In genomic region chr14:19706997-19707396, GRCm38 (mm10) we compare ENCODE assay signal across 8 mouse cellular contexts. TPM values are rescaled to one million over a fixed set of nuclear protein-coding genes. Genes with fewer than 3 reads are reported as not detected.
DNase-seq lines count a peak whose midpoint lies in the region; ATAC-seq and TF ChIP-seq lines count a peak whose summit lies in the region.

No protein-coding gene starts in this region.

- 0 out of 2 replicates have a peak, but pooled peaks have one; percentile 35 for ATAC-seq in heart, embryonic 14.5 days (ENCODE audit: insufficient number of reproducible peaks, insufficient read depth, low FRiP score, low read depth)
- ATAC-seq in lung, embryonic 14.5 days (ENCODE audit: insufficient read depth) = peak; percentile 29; the same call in 1 of the 2 replicates
- peak; percentile 77 for ATAC-seq in embryonic facial prominence, embryonic 15.5 days (ENCODE audit: insufficient number of reproducible peaks, low FRiP score, low TSS enrichment, low read depth)

- no peak overlapping the region; the same call in 1 of the 2 replicates for H3K4me2 ChIP-seq in heart, embryonic 14.5 days (ENCODE audit: low read length)
- no peak overlapping the region for H3K4me2 ChIP-seq in lung, embryonic 14.5 days
- H3K4me2 ChIP-seq in embryonic facial prominence, embryonic 15.5 days (replicated peaks) = no peak overlapping the region

- no peak for DNase-seq in heart, adult 8-10 months (ENCODE audit: low spot score)
- DNase-seq in lung, embryonic 14.5 days = no peak
- no peak for DNase-seq in lung, postnatal 36 days
- DNase-seq in layer of hippocampus, postnatal 10 days (ENCODE audit: low spot score in 2 of 2) = no peak
- DNase-seq in thymus, postnatal 14 days = no peak

- H3K9me3 ChIP-seq in heart, embryonic 14.5 days (ENCODE audit: control insufficient read depth, low read length) = no peaks in the 10 kb centered on the region
- no peaks in the 10 kb centered on the region for H3K9me3 ChIP-seq in lung, embryonic 14.5 days (ENCODE audit: low read depth, low read length)
- H3K9me3 ChIP-seq in embryonic facial prominence, embryonic 15.5 days (replicated peaks) = no peaks in the 10 kb centered on the region

- H3K27me3 ChIP-seq in heart, embryonic 14.5 days (ENCODE audit: control insufficient read depth, insufficient read depth, low read length) = no peaks in the 10 kb centered on the region
- H3K27me3 ChIP-seq in lung, embryonic 14.5 days (ENCODE audit: insufficient read depth, low read length) = no peaks in the 10 kb centered on the region
- H3K27me3 ChIP-seq in embryonic facial prominence, embryonic 15.5 days = no peaks in the 10 kb centered on the region; the same call in 1 of the 2 replicates

- WGBS in heart, embryonic 14.5 days = 51% methylated on average over 2 of the region's 2 CpGs
- 56% methylated on average over 2 of the region's 2 CpGs for WGBS in lung, embryonic 14.5 days
- 24% methylated on average over 2 of the region's 2 CpGs for WGBS in embryonic facial prominence, embryonic 15.5 days
- 69% methylated on average over 2 of the region's 2 CpGs for WGBS in olfactory bulb, adult 2 months

- no peak overlapping the region for H3K4me3 ChIP-seq in heart, embryonic 14.5 days (ENCODE audit: control insufficient read depth in 1 of 2, insufficient read depth in 1 of 2, low read depth in 1 of 2, low read length in 2 of 2)
- no peak overlapping the region for H3K4me3 ChIP-seq in lung, embryonic 14.5 days (ENCODE audit: low read depth, low read length)
- H3K4me3 ChIP-seq in embryonic facial prominence, embryonic 15.5 days (replicated peaks) = no peak overlapping the region
- no peak overlapping the region for H3K4me3 ChIP-seq in olfactory bulb, adult 2 months (ENCODE audit: insufficient read depth, low read depth, low read length)

- no peak for TF ChIP-seq POLR2A in olfactory bulb, adult 2 months (IDR thresholded peaks at IDR 0.05; ENCODE audit: insufficient read depth, low read depth, low read length)

- 0 out of 4 replicates have a peak overlapping the region, but pooled peaks of 1 of the 2 experiments have one; percentile 4 for H3K27ac ChIP-seq in heart, embryonic 14.5 days (replicated peaks in 1 of 2; ENCODE audit: control insufficient read depth in 1 of 2, insufficient read depth in 1 of 2, low read depth in 2 of 2, low read length in 2 of 2)
- no peak overlapping the region for H3K27ac ChIP-seq in lung, embryonic 14.5 days (ENCODE audit: low read depth)
- peak overlapping the region; percentile 56 for H3K27ac ChIP-seq in embryonic facial prominence, embryonic 15.5 days (replicated peaks)
- H3K27ac ChIP-seq in olfactory bulb, adult 2 months (ENCODE audit: insufficient read depth, low read depth, low read length) = peak overlapping the region; percentile 47; the same call in 1 of the 2 replicates

- no peak overlapping the region for H3K9ac ChIP-seq in heart, embryonic 14.5 days (ENCODE audit: low read length)
- no peak overlapping the region for H3K9ac ChIP-seq in lung, embryonic 14.5 days
- no peak overlapping the region for H3K9ac ChIP-seq in embryonic facial prominence, embryonic 15.5 days

- H3K36me3 ChIP-seq in heart, embryonic 14.5 days (ENCODE audit: control insufficient read depth, insufficient read depth, low read length) = no peaks in the 10 kb centered on the region
- no peaks in the 10 kb centered on the region for H3K36me3 ChIP-seq in lung, embryonic 14.5 days (ENCODE audit: insufficient read depth)
- H3K36me3 ChIP-seq in embryonic facial prominence, embryonic 15.5 days = no peaks in the 10 kb centered on the region

- TF ChIP-seq CTCF in lung, embryonic 14.5 days (IDR thresholded peaks at IDR 0.05; ENCODE audit: low read depth) = no peak
- TF ChIP-seq CTCF in olfactory bulb, adult 2 months (IDR thresholded peaks at IDR 0.05; ENCODE audit: insufficient read depth, low read depth, low read length) = no peak

- H3K4me1 ChIP-seq in heart, embryonic 14.5 days (ENCODE audit: control insufficient read depth in 2 of 2, insufficient read depth in 2 of 2, low read length in 2 of 2) = peaks cover 13 to 25% of the 10 kb centered on the region in 2 experiments
- H3K4me1 ChIP-seq in lung, embryonic 14.5 days (ENCODE audit: insufficient read depth) = no peaks in the 10 kb centered on the region
- peaks cover 26% of the 10 kb centered on the region for H3K4me1 ChIP-seq in embryonic facial prominence, embryonic 15.5 days
- H3K4me1 ChIP-seq in olfactory bulb, adult 2 months (ENCODE audit: control insufficient read depth, insufficient read depth, low read length) = peaks cover 23% of the 10 kb centered on the region

RNA-seq across cellular contexts. Expression of gene Nid2, which starts 44.1 kb away (rescaled TPM):
- 90.2 and 106 TPM in 2 replicates for polyA plus RNA-seq in heart, embryonic 14.5 days (2014; fragmentation: Nextera tagmentation; extraction: Ambion mirVana)
- 10 to 100 TPM; 17.5 to 19.7 (median 18.4) TPM for total RNA-seq in heart, adult 8-10 months (2022)
- polyA plus RNA-seq in lung, embryonic 14.5 days (2014; fragmentation: Nextera tagmentation; extraction: Ambion mirVana) = 111 and 117 TPM in 2 replicates
- 86.7 and 91.3 TPM in 2 replicates for polyA plus RNA-seq in embryonic facial prominence, embryonic 15.5 days (2015; fragmentation: Nextera tagmentation; extraction: Ambion mirVana)
- not detected in 2 replicates for polyA plus RNA-seq in olfactory bulb, adult 2 months (2012; ENCODE audit: insufficient read depth, insufficient read length, low replicate concordance, missing spikeins)
- 10 to 100 TPM; 18.0 to 26.5 TPM for total RNA-seq in layer of hippocampus, postnatal 10 days (2021)

Comparison
In these comparisons a context has a peak if more than half of its experiments do, and no peak if none do; other contexts are left out.
1. RNA of gene Nid2, which starts 44.1 kb away (polyA plus RNA-seq): 111 to 117 TPM in lung, embryonic 14.5 days, 90.2 to 106 TPM in heart, embryonic 14.5 days and 86.7 to 91.3 TPM in embryonic facial prominence, embryonic 15.5 days; not detected in olfactory bulb, adult 2 months; every median in the first group is over 10 times any median in the second.
2. Peak in every context shown above with its lines, with median percentiles within 50 percentile points of each other: ATAC-seq.